Mouse (Mus musculus) gastrocnemius, adult 2 months (tissue): ENCODE data around the gene Arhgap17. TPM values are rescaled to one million over a fixed set of nuclear protein-coding genes. Genes with fewer than 3 reads are reported as not detected.

ENCODE experiments used
- DNase-seq: peaks from one replicate; pipeline ENCODE4 v3.0.0; 2022
- H3K27ac ChIP-seq: fragments of 200-600 bp; 2 replicates; pipeline ENCODE4 v1.8.1; 2022; ENCODE audit warnings: mild to moderate bottlenecking
- H3K4me3 ChIP-seq: fragments of 200-600 bp; 2 replicates; pipeline ENCODE4 v1.8.1; 2022; ENCODE audit warnings: mild to moderate bottlenecking, moderate library complexity
- CTCF ChIP-seq: fragments of 200-600 bp; IDR thresholded peaks from 2 replicates; pipeline ENCODE4 v1.8.1; 2022; ENCODE audit warnings: antibody characterized with exemption, mild to moderate bottlenecking, moderate library complexity
- intact Hi-C: fragments of 180-260 bp; cut with DNase I; formaldehyde crosslinking; loops from one replicate; pipeline ENCODE4 v1.15.1; 2025
- total RNA-seq, 2 experiments: library from RNA; stranded (reverse); gene quantifications; 2 replicates each; pipeline ENCODE4 v1.2.3; 2021

Gene Arhgap17
- total RNA-seq, 2 experiments from 2014 or later = 16.4 to 18.5 TPM

GRCm38 (mm10) chr7:123353081-123353480 is 16.6 kb downstream of the Arhgap17 start:
- intact Hi-C loops = no loop called here
- Histone ChIP-seq H3K4me3 (no peak overlapping the region), H3K27ac (no peak overlapping the region)
- no peak for DNase-seq
- no peak for TF ChIP-seq CTCF

DNA sequence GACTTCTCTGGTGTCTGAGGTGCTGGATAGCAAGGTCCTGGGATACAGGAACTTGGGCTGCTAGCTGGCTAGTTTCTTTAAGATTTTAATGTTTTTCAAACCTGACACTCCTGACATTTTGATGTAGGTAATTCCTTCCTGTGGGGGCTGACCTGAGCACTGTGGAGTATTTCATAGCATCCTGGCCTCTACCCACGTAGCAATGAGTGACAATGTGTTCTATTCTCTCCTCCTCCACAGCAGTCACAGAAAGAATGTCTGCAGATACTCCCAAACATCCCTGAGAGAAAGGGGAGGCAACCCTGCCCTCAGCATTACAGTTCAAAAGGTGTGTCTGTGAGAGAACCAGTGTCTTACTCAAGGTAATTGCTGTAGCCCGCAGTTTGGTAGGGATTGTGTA is 19.5 kb downstream of the Arhgap17 start:
- DNase-seq = no peak
- H3K4me3 ChIP-seq = no peak overlapping the region
- no peak for TF ChIP-seq CTCF
- intact Hi-C loops = no loop called here
- peak overlapping the region; percentile 4; the same call in 1 of the 2 replicates for H3K27ac ChIP-seq

DNA sequence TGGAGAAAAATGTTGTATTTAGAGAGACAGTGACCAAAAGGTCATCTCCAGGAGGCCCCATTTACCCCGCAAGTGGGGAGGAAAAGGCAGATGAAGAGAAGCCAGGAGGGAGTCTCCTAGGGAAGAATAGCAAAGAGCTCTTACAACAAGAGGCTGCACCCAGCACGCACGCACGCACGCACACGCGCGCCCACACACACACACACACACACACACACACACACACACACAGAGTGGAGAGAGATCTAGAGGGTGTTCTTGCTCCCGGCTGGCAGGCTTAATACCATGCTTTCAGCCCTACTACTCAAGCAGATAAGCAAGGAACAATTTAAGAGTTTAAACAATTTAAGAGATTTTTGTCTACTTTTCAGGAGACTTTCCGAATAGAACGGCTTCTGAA is 19.9 kb downstream of the Arhgap17 start:
- intact Hi-C loops = no loop called here
- Histone ChIP-seq H3K27ac (0 out of 2 replicates have a peak overlapping the region, but pooled peaks have one; percentile 4), H3K4me3 (no peak overlapping the region)
- TF ChIP-seq CTCF = no peak
- no peak for DNase-seq

DNA sequence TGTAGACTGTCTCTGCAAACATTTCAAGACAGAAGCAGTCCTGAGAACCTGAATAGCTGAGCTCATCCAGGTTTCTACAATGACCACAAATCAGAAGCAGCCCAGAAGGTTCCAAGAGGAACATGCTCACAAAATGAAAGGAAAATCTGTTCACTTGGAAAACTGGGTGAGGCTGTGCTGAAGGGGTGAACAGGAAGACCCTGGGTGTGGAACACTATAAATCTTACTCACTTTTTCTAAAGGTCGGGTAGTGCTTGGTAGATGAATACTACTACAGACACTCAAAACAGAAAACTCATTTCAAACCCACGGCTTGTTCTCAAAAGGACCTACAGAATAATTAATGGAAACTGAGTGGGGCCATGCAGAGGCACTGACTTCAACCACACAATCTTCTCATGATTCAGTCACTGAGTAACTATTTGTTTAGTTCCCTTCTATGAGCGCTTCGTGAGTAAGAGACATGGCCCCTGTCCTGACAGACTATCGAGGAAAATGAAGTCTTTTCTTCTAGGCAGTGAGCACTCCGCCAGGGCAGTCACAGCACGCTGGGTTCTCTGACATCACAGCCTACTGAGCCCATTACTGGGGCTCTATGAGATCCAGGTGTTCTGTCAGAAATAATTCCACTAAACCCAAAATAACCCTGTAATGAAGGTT is 23.0 kb downstream of the Arhgap17 start:
- TF ChIP-seq CTCF = no peak
- intact Hi-C loops = no loop called here
- no peak for DNase-seq
- Histone ChIP-seq H3K27ac (peak overlapping the region; percentile 62), H3K4me3 (no peak overlapping the region)

DNA sequence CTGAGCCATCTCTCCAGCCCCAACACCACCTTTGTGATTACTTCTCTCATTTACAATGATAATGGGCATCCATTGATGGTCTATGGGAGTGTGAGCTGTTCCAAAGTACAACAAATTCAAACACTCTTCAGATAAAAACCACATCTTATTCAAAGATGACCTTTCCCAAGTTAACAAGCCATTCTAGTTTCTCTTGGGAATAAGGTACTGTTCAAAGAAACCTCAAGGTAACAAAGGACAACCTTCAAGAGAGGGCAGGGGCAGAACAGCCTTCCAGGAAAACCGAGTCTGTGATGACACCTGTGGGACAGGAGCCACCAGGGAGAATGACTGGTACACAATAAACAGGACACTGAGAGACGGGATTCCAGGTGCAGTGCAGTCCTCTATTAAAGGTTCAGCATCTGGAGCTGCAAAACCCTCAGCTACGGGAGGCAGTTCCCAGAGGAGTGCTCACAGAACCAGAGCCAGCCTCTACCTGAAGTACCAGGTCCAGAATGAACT is 24.6 kb downstream of the Arhgap17 start:
- intact Hi-C loops = no loop called here

DNA sequence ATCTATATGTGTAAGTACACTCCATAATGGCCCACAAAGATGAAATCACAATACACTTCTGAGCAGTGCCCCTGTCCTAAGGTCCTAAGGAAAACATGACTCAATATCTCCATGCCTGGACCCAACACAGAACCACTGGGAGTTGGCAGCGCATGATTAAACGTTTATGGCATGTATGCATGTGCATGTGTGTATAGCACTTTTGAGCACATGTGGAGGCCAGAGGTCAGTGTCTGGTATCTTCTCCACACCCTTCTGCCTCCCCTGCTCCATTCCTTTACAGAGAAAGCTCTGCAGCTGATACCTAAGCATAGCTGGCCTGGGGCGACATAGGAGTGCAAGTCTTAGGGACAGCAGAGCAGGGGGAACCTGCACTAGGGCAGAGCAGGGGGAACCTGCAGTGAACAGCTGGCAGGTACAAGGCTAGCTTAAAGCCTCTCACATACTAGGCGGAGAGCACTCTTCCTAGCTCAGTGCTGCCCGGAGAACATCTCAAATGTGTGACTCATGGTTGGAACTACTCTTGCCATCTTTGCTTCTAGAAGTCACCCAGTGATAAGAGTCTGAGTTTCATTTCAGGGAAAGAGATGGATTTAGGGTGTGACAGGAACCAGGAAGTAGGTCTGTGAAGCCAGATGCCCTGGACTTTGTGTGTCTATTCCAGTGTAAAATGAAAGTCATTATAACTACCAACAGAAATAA is 25.5 kb downstream of the Arhgap17 start:
- intact Hi-C loops = no loop called here

More for the DNA sequence above, 24.6 kb downstream of the Arhgap17 start:
- TF ChIP-seq CTCF = no peak
- no peak for DNase-seq
- Histone ChIP-seq H3K27ac (peak overlapping the region; percentile 62; the same call in 1 of the 2 replicates), H3K4me3 (no peak overlapping the region)

GRCm38 (mm10) chr7:123341896-123342295 is 27.8 kb downstream of the Arhgap17 start:
- peak; percentile 76 for DNase-seq
- Histone ChIP-seq H3K4me3 (peak overlapping the region; percentile 9), H3K27ac (peak overlapping the region; percentile 85)
- no peak for TF ChIP-seq CTCF
- intact Hi-C loops = loop anchor here (2.0 kb wide), 1 partner anchor 27 kb away; the partner anchor contains the start of genes Arhgap17 and Lcmt1

More for the DNA sequence above, 25.5 kb downstream of the Arhgap17 start:
- Histone ChIP-seq H3K27ac (peak overlapping the region; percentile 32), H3K4me3 (no peak overlapping the region)
- DNase-seq = no peak
- TF ChIP-seq CTCF = no peak

DNA sequence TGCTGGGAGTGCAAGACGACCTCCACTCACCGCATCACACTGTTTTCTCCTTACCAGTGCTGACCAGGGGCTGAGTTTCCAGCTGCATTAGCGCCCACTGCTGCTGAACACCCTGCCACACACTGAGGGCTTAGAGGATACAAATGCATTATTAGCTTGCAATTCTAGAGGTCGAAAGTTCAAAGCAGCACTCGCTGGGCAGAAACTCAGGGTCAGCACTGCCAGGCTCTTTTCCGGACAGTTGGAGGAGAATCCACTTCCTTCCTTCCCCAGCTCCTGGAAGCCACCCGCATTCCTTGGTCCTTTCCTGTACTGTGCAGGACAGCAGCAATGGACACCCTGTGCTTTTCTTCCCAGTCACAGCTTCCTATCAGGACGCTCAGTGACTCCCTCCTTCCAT is 31.4 kb downstream of the Arhgap17 start:
- Histone ChIP-seq H3K4me3 (no peak overlapping the region; the same call in 1 of the 2 replicates), H3K27ac (peak overlapping the region; percentile 86)
- DNase-seq = no peak
- intact Hi-C loops = no loop called here
- TF ChIP-seq CTCF = no peak

GRCm38 (mm10) chr7:123336322-123336721 is 33.4 kb downstream of the Arhgap17 start:
- Histone ChIP-seq H3K27ac (peak overlapping the region; percentile 86), H3K4me3 (peak overlapping the region; percentile 30)
- intact Hi-C loops = no loop called here
- DNase-seq = no peak
- TF ChIP-seq CTCF = no peak

DNA sequence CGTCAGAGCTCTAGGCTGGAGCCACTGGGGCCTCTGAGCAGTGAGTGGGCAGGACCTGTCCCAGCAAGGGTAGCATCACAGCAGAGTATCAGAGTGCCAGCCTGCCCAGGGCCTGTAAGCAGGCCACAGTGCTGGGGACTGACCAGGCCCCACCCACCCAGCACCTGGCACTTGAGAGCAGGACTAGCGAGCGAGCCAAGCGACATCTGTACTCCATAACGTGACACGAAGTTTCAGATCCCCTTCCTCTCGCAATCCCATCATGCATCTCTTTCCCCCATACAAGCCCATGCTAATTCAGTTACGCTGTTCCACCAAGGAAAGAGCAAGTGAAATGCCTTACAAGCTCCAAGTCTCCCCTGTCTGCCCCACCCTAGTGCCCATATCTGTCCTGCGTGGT is 39.2 kb downstream of the Arhgap17 start:
- Histone ChIP-seq H3K27ac (peak overlapping the region; percentile 44; the same call in 1 of the 2 replicates), H3K4me3 (no peak overlapping the region)
- no peak for TF ChIP-seq CTCF
- intact Hi-C loops = loop anchor here (5.0 kb wide), 1 partner anchor 37 kb away; the partner anchor contains the start of genes Arhgap17 and Lcmt1
- DNase-seq = peak; percentile 46

- intact Hi-C loops = no loop called here
- TF ChIP-seq CTCF = no peak
- H3K4me3 ChIP-seq = no peak overlapping the region
- peak; percentile 12 for DNase-seq
- peak overlapping the region; percentile 35; the same call in 1 of the 2 replicates for H3K27ac ChIP-seq
These were observed 41.8 kb downstream of the Arhgap17 start for GRCm38 (mm10) chr7:123327909-123328308.

- intact Hi-C loops = no loop called here
- DNase-seq = peak; percentile 2
- Histone ChIP-seq H3K4me3 (no peak overlapping the region), H3K27ac (no peak overlapping the region; the same call in 1 of the 2 replicates)
- TF ChIP-seq CTCF = no peak
These were observed 42.8 kb downstream of the Arhgap17 start for GRCm38 (mm10) chr7:123326901-123327300.

- intact Hi-C loops = no loop called here
- TF ChIP-seq CTCF = no peak
- DNase-seq = no peak
- no peak overlapping the region for H3K27ac ChIP-seq
- no peak overlapping the region for H3K4me3 ChIP-seq
These were observed 43.7 kb downstream of the Arhgap17 start for GRCm38 (mm10) chr7:123326062-123326461.
